Mouse (Mus musculus) olfactory bulb, adult 2 months (tissue): ENCODE data around the gene Crip2.

Source experiments
- CTCF ChIP-seq: fragments of 200-500 bp; IDR thresholded peaks from 2 replicates; pipeline ENCODE4 v1.5.1; 2012; ENCODE audit warnings: low read depth, mild to moderate bottlenecking, low read length, moderate library complexity; ENCODE audit not compliant: insufficient read depth
- POLR2A ChIP-seq: fragments of 200-500 bp; IDR thresholded peaks from 2 replicates; pipeline ENCODE4 v1.6.1; 2012; ENCODE audit warnings: mild to moderate bottlenecking, low read depth, low read length, moderate library complexity; ENCODE audit not compliant: insufficient read depth

GRCm38 (mm10) chr12:113168031-113168536 is 28.0 kb downstream of the Crip2 start:
- no peak for TF ChIP-seq CTCF
- TF ChIP-seq POLR2A = no peak
